Mouse (Mus musculus): ENCODE results near the gene Stap2.

GRCm38 (mm10) chr17:55986030-55986961 lies 19.1 kb downstream of the Stap2 start, which contains the start of gene Fsd1:
- TF ChIP-seq CTCF (IDR thresholded peaks at IDR 0.05; ENCODE audit: low read depth) = no peak
- TF ChIP-seq EP300 (IDR thresholded peaks at IDR 0.05; ENCODE audit: low read depth) = no peak

Data from liver, embryonic 14.5 days (tissue).